Mouse (Mus musculus) embryonic fibroblast, embryonic 13.5 days (primary cell): ENCODE measurements around the gene Nfkb2.

ENCODE experiments used
- CTCF ChIP-seq: IDR thresholded peaks from 2 replicates; pipeline ENCODE4 v1.5.1; 2011; ENCODE audit warnings: mild to moderate bottlenecking, control low read depth, low read length, moderate library complexity, borderline replicate concordance; ENCODE audit not compliant: insufficient read depth
- POLR2A ChIP-seq: IDR thresholded peaks from 2 replicates; pipeline ENCODE4 v1.6.1; 2011; ENCODE audit warnings: low read depth, mild to moderate bottlenecking, control low read depth, low read length, moderate library complexity

DNA sequence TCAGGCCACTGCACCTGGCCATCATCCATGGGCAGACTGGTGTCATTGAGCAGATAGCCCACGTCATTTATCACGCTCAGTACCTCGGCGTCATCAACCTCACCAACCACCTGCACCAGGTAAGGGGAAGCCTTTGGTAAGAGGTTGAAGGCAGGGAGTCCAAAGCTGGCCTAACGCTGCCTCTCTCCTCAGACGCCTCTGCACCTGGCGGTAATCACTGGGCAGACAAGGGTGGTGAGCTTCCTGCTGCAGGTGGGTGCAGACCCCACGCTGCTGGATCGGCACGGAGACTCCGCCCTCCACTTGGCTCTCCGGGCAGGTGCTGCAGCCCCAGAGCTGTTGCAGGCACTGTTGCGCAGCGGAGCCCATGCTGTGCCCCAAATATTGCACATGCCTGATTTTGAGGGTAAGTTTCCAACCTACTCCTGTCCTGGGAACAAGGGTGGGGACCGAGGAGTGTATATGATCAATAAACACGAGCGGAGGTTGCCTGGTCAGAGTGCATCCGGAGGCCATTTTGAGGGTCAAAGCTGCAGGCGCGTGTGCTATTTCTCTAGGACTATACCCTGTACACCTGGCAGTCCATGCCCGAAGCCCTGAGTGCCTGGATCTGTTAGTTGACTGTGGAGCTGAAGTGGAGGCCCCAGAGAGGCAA is 5.7 kb downstream of the Nfkb2 start:
- TF ChIP-seq CTCF (no peak), POLR2A (no peak)
